Mouse (Mus musculus): ENCODE measurements around the gene Tcf7l2.

Tcf7l2 gene

DNA sequence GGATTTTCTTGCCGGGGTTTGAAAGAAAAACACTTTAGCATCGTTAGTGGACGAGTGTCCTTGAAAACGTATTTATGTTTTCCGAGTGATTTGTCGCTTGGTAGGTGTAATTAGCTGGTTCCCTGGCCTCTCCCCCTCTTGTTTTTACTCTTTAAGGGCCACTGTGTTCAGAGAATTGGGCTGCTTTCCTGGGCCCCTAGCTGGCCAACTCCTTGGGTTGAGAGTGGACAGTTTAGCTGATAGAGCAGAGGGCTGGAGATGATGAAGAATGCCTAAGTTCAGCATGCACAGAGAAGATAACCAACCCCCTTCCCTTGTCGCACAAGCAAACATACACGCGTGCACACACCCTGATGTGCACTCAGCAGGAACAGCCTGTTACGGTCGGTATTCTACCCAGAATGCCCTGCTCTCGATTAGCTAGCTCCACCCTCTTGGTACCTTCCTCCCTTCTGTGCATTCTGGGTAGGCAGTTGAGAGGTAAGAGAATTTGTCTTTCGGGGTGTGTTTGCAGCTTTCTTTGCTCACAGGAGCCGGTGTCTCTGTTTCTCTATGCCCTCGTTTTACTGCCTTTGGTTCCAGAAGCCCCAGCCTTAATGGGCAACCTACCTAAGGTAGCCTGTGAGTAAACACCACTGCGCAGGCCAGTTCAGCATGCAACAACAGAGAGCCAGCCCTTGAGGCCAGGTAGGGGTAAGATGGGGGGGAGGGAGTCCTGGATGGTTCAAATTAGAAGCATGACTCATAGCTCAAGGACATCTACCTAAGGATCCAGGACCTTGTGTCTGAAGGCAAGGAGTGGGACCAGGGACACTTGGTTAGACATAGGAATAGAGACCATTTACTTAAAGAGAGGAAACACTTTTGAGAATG, 199.9 kb downstream of the Tcf7l2 start:
- no peak for DNase-seq (ENCODE audit: low spot score)

DNA sequence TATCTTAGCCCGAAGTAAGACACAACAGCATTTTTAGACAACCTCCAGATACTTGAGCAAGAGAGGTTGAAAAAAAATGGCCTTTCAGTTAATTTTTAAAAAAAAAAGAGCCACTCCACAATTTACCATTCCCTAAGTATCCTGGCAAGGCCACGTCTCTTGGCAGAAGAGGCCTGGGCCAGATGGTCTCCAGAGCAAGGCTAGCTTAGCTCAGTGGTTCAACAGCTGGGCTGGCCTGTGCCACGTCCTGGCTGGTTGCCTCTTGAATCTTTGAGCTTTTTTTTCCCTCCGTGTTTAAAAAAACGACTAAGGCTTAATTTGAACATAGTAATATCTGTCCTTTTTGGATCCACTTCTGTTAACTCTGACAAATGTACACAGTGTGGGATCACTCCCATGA, 209.8 kb downstream of the Tcf7l2 start:
- DNase-seq (ENCODE audit: low spot score): no peak

DNA sequence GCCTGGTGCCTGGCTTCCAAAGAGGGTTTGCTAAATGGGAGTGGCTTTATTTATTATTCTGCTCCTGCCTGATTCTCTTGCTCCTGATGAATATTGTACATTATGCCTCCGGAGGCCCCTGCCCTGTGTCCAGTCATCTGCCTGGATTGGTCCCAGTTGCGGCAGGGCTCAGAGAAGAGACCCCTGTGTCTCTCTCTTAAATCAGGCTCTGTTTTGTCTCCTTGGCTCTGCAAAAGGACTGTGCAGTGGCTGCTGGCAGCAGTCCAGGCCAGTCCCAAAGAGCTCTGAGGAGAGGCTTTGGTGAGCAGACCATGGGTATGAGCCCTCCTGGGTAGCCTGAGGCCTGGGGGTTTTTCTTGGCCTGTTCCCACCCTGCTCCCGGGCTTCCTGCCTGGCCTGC, 211.6 kb downstream of the Tcf7l2 start:
- DNase-seq (ENCODE audit: low spot score): no peak

DNA sequence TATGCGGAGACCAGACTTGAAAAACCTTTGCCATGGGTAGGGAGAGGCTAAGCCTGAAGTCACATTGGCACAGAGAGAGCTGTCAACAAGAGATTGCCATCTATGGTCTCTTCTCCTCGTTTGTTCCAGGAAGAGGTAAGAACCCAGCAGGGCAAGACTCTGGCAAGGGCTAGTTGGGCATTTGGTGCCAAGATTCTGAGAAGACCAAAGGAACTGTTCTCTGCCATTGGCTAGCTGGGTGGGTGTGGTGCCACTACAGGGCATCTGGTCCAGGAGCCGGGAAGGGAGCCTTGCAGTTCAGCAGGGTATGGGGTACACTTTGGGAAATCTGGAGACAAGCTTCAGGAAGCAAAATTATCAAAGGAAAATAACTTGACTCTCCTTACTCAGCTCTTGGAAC, 213.5 kb downstream of the Tcf7l2 start:
- no peak for DNase-seq (ENCODE audit: low spot score)

DNA sequence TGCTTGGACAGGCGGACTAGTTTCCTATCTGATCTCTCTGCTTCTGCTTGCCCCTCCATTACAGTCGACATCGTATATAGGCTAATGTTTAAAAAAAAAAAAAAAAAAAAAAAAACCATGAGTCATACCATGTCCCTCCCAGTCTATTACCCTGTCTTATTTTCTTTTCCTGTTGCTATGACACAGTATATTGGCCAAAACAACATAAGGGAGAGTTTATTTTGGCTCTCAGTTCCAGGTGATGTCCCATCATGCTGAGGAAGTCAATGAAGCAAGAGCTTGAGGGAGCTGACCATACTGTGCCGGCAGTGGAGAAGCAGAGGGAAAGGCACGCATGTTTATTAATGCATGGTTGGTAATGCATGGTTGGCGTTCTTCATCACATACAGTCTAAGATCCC, 215.1 kb downstream of the Tcf7l2 start:
- DNase-seq (ENCODE audit: low spot score): no peak

DNA sequence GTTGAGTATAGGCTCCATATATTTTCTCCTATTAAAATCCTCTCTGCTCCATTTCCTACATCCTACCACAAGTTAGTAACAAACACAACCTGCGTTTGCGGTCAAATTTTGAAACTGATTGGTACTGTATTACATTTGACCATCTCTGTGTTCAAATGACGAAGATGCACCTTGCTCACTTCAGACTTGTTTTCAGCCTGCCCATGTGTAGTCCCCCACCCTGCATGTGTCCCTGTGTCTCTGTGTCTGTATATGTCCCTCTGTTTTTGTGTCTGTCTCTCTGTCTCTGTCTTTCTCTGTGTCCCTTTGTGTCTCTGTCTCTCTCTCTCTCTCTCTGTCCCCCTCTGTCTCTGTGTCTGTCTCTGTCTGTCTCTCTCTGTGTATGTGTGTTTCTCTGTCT, 222.8 kb downstream of the Tcf7l2 start:
- no peak for DNase-seq (ENCODE audit: low spot score)

DNA sequence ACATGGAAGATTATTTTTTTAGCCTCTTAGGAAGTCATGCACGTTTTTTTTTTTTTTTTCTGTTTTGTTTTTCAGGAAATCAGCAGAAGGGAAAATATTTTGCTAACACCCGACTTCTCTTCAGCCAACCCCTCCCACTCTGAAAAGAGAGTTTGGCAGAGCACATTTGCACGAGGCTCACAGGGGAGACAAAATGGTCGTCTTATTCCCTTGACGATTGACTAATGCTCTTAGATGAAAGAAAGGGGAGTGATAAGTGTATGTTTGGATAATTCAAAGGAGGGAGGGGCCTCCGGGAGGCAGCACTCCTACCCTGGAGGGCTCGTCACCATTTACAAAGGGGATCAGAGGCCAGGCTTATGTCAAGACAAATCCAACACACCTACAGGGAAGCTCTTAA, 224.4 kb downstream of the Tcf7l2 start:
- no peak for DNase-seq (ENCODE audit: low spot score)

DNA sequence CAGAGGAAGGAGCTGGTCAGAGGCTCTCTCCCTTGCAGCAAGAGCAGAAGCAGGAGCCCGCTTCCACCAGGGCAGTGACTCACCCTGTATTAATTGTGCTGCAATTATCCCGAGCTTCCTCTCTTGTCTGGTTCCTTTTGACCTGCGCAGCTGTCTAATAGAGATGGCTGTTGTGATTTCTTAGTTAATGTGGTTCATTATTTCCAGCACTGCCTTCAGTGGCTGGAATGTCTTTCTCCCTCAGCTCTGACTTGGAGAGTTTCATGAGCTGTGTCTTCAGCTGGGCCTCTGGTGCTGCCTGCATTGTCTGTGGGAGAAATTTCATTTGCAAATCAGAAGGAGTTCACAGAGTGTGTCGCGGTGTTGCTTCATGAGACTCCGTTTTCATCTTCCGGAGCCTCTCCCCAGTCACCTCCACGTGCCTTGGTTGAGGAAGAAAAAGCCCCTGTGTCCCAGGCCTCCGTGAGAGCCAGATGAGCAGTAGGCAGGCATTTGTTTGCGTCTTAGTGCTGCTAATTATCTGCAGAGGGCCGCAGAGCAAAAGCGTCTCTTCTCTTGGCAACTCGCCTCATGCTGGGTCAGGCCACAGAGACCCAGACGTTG, 228.4 kb downstream of the Tcf7l2 start:
- DNase-seq (ENCODE audit: low spot score): no peak

DNA sequence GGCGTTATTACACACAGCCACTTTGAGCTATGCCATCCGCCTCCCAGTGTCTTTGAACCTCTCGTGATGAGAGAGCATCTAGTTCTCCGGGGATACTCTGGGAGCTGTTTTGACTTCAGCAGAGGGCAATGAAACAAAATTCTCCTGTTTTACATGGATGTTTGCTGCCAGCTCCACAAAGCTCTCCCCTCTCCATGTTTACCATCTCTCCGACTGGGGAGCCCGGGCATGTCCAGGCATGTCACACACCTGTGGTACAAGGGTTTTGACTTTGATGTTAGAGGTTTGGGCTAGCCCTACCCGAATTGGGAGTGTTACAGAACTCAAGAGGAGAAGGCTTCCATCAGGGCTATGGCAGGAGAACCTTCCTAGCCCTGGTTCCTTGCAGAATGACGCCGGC, 234.5 kb downstream of the Tcf7l2 start:
- DNase-seq (ENCODE audit: low spot score): no peak

All from ovary, postnatal 14 days (tissue).